Mouse (Mus musculus): Measurements from ENCODE around the gene Gfi1b. TPM values are rescaled to one million over a fixed set of nuclear protein-coding genes. Genes with fewer than 3 reads are reported as not detected.

The Gfi1b gene
- total RNA-seq (2023): 10 to 100 TPM; 19.3 to 20.4 TPM

GRCm38 (mm10) chr2:28621664-28622171, at the start of gene Gfi1b:
TSS of gene Gfi1b (minus strand) at chr2:28621982.

GRCm38 (mm10) chr2:28640461-28641424, 19.0 kb upstream of the Gfi1b start, which contains the start of gene Tsc1:
TSS of gene Tsc1 (plus strand) at chr2:28641228.

DNA sequence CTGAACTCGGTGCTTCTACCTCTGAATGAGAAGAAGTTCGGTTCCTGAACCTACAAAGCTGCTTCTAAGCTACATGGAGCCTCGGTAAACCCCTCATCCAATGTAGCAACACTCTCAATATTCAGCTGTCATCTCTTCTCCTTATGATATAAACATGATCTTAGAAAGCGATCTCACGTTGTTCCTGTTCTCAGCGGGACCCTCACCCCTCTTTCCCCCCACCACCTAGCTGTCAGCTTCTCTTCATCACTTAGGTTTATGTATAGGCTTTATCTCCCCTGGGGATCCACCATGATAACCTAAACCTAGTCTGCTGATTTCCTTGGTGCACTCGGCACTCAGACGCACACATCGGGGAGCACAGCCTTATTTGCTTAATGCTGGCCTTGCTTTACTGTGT, 38.1 kb downstream of the Gfi1b start, which contains the start of gene Gtf3c5:
TSS of gene Gtf3c5 (minus strand) at position 101 of the 400 bp plus-strand sequence.

DNA sequence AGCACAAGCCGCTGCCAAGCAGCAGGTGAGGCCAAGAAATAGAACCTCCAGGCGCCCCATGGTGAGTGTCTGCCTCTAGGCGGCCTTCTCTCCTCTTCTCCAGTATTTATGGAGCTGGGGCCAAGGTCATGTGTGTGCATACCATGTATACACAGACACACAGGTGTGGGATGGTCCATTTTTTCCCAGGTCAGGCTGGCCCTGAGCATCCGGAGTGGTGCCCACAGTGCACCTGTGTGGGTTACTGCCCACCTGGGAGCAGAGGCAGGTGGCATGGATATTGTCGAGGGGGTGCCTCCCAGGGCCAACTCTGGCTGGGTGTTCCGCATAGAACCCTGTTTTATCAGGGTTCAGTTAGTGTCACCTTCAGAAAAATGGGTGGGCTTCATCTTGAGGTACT, 58.5 kb downstream of the Gfi1b start, which contains the start of gene Cel:
TSS of gene Cel (minus strand) at position 101 of the 400 bp plus-strand sequence.

Other genes starting within 250 kb of the Gfi1b start
- gene Ppp1r26, start 175.2 kb downstream of the Gfi1b start, total RNA-seq (2023): under 1 TPM; 0.24 TPM
- gene 1700007K13Rik, start 155.7 kb downstream of the Gfi1b start, total RNA-seq (2023): not detected
- 10 to 100 TPM; 12.5 to 12.9 TPM for gene Mrps2, start 153.9 kb downstream of the Gfi1b start, total RNA-seq (2023)
- gene Gbgt1, start 125.1 kb downstream of the Gfi1b start, total RNA-seq (2023): 10 to 100 TPM in 1 of 2 experiments, 1 to 10 TPM in 1; 9.9 to 10.1 TPM
- gene Gm10134, start 115.9 kb downstream of the Gfi1b start, total RNA-seq (2023): 1 to 10 TPM; 2.7 to 3.7 TPM
- gene Ralgds, start 108.9 kb downstream of the Gfi1b start, total RNA-seq (2023): 10 to 100 TPM; 15.7 to 19.4 TPM
- gene Cel, start 58.6 kb downstream of the Gfi1b start, total RNA-seq (2023): not detected
- gene Gtf3c5, start 38.2 kb downstream of the Gfi1b start, total RNA-seq (2023): 10 to 100 TPM; 13.2 to 17.4 TPM
- 10 to 100 TPM; 14.5 to 17.4 TPM for gene Tsc1, start 19.2 kb upstream of the Gfi1b start, total RNA-seq (2023)
- gene Spaca9, start 77.7 kb upstream of the Gfi1b start, total RNA-seq (2023): 10 to 100 TPM; 16.0 to 20.6 TPM
- gene Ak8, start 78.2 kb upstream of the Gfi1b start, total RNA-seq (2023): 1 to 10 TPM; 3.2 to 5.5 TPM
- gene Gtf3c4, start 218.4 kb upstream of the Gfi1b start, total RNA-seq (2023): 10 to 100 TPM; 10.9 to 12.1 TPM
- 1 to 10 TPM; 5.6 to 6.4 TPM for gene Ddx31, start 218.4 kb upstream of the Gfi1b start, total RNA-seq (2023)

All from neutrophil, adult 83 days (primary cell).